Mouse (Mus musculus): ENCODE data around the gene Rpl7l1.
A peak's percentile ranks its signal among the peaks of the same experiment; 100 is the strongest.
"Not testable (repeated sequence)": the region's sequence is repeated elsewhere in the genome, so short reads cannot be mapped to it uniquely, and the experiment has no call there.

Rpl7l1 gene

DNA sequence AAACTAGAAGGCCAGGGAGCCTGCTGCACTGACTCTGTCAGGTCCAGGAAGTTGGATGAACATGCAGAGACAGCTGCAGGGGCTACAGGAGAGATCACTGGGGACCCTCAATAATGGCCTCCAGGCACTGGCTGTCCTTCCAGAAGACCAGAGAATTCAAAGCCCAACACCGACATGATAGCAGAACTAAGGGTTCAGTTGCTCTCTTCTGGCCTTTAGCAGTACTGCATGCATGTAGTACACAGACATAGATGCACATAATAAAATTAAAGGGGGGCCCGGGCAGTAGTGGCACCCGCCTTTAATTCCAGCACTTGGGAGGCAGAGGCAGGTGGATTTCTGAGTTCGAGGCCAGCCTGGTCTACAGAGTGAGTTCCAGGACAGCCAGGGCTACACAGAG lies 11.4 kb downstream of the Rpl7l1 start:
- Histone ChIP-seq H3K36me3 (ENCODE audit: control insufficient read depth, insufficient read depth, low read length, poor library complexity, severe bottlenecking) (no peaks in the 10 kb centered on the region; the same call in none of the 2 replicates), H3K27me3 (ENCODE audit: control insufficient read depth, insufficient read depth, low read length, poor library complexity, severe bottlenecking) (no peaks in the 10 kb centered on the region)
- DNase-seq (ENCODE audit: low read depth, low spot score) = peak; percentile 25

GRCm38 (mm10) chr17:46770546-46770945 lies 11.9 kb downstream of the Rpl7l1 start:
- Histone ChIP-seq H3K36me3 (ENCODE audit: control insufficient read depth, insufficient read depth, low read length, poor library complexity, severe bottlenecking) (no peaks in the 10 kb centered on the region; the same call in 1 of the 2 replicates), H3K27me3 (ENCODE audit: control insufficient read depth, insufficient read depth, low read length, poor library complexity, severe bottlenecking) (no peaks in the 10 kb centered on the region)
- no peak for DNase-seq (ENCODE audit: low read depth, low spot score)

DNA sequence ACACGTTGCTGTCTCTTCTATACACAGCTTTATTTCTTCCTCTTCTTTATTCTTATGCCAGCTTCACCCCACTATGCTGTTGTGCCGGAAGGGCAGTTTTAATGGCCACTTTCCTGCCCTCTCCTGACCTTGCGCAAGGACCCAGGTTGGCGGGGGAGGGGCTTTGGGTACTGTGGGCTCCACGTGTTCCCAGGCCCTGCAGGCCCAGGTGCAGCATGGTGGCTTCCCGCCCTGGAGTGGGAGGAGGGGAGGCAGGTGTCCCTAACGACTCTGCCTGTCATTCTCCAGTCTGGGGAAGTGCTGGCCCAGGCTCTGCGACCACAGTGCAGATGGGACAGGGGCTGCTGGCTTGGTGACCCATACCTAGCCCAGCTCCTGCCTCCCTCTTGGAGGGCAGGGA lies 14.6 kb downstream of the Rpl7l1 start:
- no peak for DNase-seq (ENCODE audit: low read depth, low spot score)
- Histone ChIP-seq H3K36me3 (ENCODE audit: control insufficient read depth, insufficient read depth, low read length, poor library complexity, severe bottlenecking) (no peaks in the 10 kb centered on the region), H3K27me3 (ENCODE audit: control insufficient read depth, insufficient read depth, low read length, poor library complexity, severe bottlenecking) (no peaks in the 10 kb centered on the region)

- not testable (repeated sequence) for H3K36me3 ChIP-seq (ENCODE audit: control insufficient read depth, insufficient read depth, low read length, poor library complexity, severe bottlenecking); DNase-seq (ENCODE audit: low read depth, low spot score); H3K27me3 ChIP-seq (ENCODE audit: control insufficient read depth, insufficient read depth, low read length, poor library complexity, severe bottlenecking)
These were observed 17.6 kb downstream of the Rpl7l1 start for GRCm38 (mm10) chr17:46764916-46765315.

GRCm38 (mm10) chr17:46763544-46763943 lies 18.9 kb downstream of the Rpl7l1 start, which contains the start of gene Ptcra:
Gene Ptcra (minus strand): TSS chr17:46763712.
- Histone ChIP-seq H3K27me3 (ENCODE audit: control insufficient read depth, insufficient read depth, low read length, poor library complexity, severe bottlenecking) (no peaks in the 10 kb centered on the region), H3K36me3 (ENCODE audit: control insufficient read depth, insufficient read depth, low read length, poor library complexity, severe bottlenecking) (no peaks in the 10 kb centered on the region)
- DNase-seq (ENCODE audit: low read depth, low spot score) = no peak

DNA sequence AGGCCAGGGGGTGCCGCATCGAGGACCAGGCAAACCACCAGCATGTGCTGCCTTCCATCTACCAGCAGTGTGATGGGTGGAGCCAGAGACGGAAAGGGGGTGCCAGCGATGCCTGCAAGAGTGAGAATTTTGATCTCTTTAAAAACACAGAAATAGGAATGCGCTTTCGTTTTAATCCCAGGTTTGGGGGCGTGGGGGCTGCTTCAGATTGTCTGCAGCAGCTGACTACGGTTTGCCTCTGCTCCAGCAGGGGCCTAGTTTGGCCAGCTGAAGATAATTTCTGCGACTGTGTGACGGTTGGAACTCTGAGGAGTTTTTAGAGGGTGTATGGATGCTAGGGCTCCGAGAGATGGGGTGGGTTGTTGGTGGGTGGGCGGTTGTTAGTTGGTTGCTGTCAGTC lies 23.7 kb downstream of the Rpl7l1 start:
- no peaks in the 10 kb centered on the region for H3K27me3 ChIP-seq (ENCODE audit: control insufficient read depth, insufficient read depth, low read length, poor library complexity, severe bottlenecking)
- DNase-seq (ENCODE audit: low read depth, low spot score) = no peak
- H3K36me3 ChIP-seq (ENCODE audit: control insufficient read depth, insufficient read depth, low read length, poor library complexity, severe bottlenecking) = no peaks in the 10 kb centered on the region

DNA sequence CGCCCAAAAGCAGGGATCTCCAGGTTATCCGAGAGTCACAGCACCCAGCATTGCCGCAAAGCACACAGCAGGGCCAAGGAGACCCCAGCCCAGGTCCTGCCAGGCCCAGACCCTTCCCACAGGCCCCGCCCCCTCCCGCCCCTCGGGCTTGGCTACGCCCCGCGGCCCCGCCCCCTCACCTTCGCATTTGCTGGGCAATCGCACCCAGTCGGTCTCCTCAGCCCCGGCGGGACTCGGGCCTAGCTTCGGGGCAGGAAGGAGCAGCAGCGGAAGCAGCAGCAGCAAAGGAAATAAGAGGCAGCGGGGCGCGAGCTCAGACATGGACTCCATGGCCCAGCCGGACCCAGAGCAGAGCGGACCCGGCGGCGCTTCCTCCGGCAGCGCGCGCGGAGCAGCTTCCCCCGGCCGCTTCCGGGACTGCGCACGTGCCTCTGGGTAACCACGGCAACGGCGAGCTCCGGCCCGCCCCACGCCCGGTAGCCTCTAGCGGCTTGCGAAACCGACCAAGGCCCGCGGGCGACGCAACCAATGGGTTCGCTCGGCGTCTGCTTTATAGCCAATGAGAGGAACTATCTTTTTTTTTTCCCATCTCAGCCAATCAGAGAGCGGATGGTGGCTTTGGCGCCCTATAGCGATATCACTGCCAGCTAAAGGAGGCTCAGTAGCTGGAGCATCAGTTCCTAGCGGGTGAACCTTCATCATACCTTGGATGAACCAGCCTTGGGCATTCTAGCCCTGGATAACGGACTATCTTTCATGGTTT lies 30.5 kb downstream of the Rpl7l1 start, which contains the start of gene Cnpy3:
TSS of gene Cnpy3 (minus strand) at position 421 of the 763 bp plus-strand sequence.
- Histone ChIP-seq H3K27me3 (ENCODE audit: control insufficient read depth, insufficient read depth, low read length, poor library complexity, severe bottlenecking) (no peaks in the 10 kb centered on the region), H3K36me3 (ENCODE audit: control insufficient read depth, insufficient read depth, low read length, poor library complexity, severe bottlenecking) (no peaks in the 10 kb centered on the region; the same call in none of the 2 replicates)
- DNase-seq (ENCODE audit: low read depth, low spot score) = peak; percentile 99

GRCm38 (mm10) chr17:46751056-46751793 lies 31.2 kb downstream of the Rpl7l1 start:
- no peaks in the 10 kb centered on the region for H3K27me3 ChIP-seq (ENCODE audit: control insufficient read depth, insufficient read depth, low read length, poor library complexity, severe bottlenecking)
- peak; percentile 96 for DNase-seq (ENCODE audit: low read depth, low spot score)
- peaks cover 2% of the 10 kb centered on the region for H3K36me3 ChIP-seq (ENCODE audit: control insufficient read depth, insufficient read depth, low read length, poor library complexity, severe bottlenecking)

DNA sequence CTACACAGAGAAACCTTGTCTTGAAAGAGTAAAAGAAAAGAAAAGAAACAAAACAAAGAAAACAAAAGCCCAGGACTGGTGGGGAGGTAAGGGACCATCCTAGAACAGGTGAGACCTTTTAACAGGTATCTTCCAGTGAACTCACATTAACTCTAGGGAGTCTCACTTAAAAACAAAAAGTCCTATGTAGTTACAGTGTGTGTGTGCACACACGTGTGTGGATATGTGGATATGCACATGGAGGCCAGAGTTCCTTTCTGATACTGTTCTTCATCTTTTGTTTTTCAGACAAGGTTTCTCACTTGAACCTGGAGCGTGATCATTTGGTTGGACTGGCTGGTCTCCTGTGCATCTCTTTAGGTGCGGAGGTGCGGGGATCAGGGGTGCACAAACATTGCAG lies 31.9 kb downstream of the Rpl7l1 start:
- DNase-seq (ENCODE audit: low read depth, low spot score) = no peak
- H3K36me3 ChIP-seq (ENCODE audit: control insufficient read depth, insufficient read depth, low read length, poor library complexity, severe bottlenecking) = peaks cover 7% of the 10 kb centered on the region
- H3K27me3 ChIP-seq (ENCODE audit: control insufficient read depth, insufficient read depth, low read length, poor library complexity, severe bottlenecking) = no peaks in the 10 kb centered on the region

DNA sequence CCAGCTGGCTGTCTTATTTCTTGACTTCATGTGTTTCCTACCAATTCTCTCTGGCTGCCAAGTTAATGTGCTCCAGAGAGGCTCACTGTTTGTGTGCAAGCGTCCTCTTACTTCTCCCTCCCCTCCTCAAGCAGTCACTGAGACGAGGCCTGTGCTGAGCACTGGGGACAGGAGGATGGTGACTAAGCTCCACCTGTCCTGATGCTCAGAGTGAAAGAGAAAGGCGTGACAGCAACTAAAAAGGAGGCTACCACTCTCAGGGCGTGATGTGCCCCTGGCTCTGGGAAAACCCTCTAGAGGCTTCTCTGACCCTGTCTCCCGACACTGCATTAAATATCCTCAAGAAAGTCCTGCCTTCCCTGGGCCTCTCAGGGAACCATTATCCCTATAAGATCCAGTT lies 33.2 kb downstream of the Rpl7l1 start:
- no peak for DNase-seq (ENCODE audit: low read depth, low spot score)
- peaks cover 15% of the 10 kb centered on the region for H3K36me3 ChIP-seq (ENCODE audit: control insufficient read depth, insufficient read depth, low read length, poor library complexity, severe bottlenecking)
- H3K27me3 ChIP-seq (ENCODE audit: control insufficient read depth, insufficient read depth, low read length, poor library complexity, severe bottlenecking) = no peaks in the 10 kb centered on the region

- no peak for DNase-seq (ENCODE audit: low read depth, low spot score)
- Histone ChIP-seq H3K27me3 (ENCODE audit: control insufficient read depth, insufficient read depth, low read length, poor library complexity, severe bottlenecking) (no peaks in the 10 kb centered on the region), H3K36me3 (ENCODE audit: control insufficient read depth, insufficient read depth, low read length, poor library complexity, severe bottlenecking) (peaks cover 21% of the 10 kb centered on the region)
These were observed 34.7 kb downstream of the Rpl7l1 start for GRCm38 (mm10) chr17:46747806-46748205.

- Histone ChIP-seq H3K36me3 (ENCODE audit: control insufficient read depth, insufficient read depth, low read length, poor library complexity, severe bottlenecking) (peaks cover 22% of the 10 kb centered on the region), H3K27me3 (ENCODE audit: control insufficient read depth, insufficient read depth, low read length, poor library complexity, severe bottlenecking) (no peaks in the 10 kb centered on the region)
- DNase-seq (ENCODE audit: low read depth, low spot score) = no peak
These were observed 35.2 kb downstream of the Rpl7l1 start for GRCm38 (mm10) chr17:46747234-46747633.

- no peaks in the 10 kb centered on the region for H3K27me3 ChIP-seq (ENCODE audit: control insufficient read depth, insufficient read depth, low read length, poor library complexity, severe bottlenecking)
- DNase-seq (ENCODE audit: low read depth, low spot score) = no peak
- peaks cover 26% of the 10 kb centered on the region for H3K36me3 ChIP-seq (ENCODE audit: control insufficient read depth, insufficient read depth, low read length, poor library complexity, severe bottlenecking)
These were observed 37.0 kb downstream of the Rpl7l1 start for GRCm38 (mm10) chr17:46745506-46745905.

DNA sequence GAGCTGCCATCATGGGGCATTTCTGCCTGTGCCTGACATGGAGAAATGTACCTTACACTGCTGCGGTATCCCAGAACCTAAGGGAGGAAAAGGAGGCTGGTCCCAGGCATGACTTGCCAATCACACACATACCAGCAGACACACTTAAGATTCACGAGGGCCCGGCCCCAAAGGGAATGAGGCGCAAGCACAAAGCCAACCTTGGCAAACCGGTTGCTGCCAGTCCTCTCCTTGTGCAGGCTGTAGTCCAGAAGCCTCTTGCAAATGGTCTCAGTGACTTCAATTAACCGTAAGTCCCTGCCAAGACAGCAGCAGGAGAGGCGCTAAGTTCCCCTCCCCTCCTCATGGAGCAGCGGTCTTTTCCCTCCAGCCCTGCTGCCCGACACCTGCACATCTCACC lies 39.5 kb downstream of the Rpl7l1 start:
- no peak for DNase-seq (ENCODE audit: low read depth, low spot score)
- Histone ChIP-seq H3K27me3 (ENCODE audit: control insufficient read depth, insufficient read depth, low read length, poor library complexity, severe bottlenecking) (no peaks in the 10 kb centered on the region), H3K36me3 (ENCODE audit: control insufficient read depth, insufficient read depth, low read length, poor library complexity, severe bottlenecking) (peaks cover 26% of the 10 kb centered on the region)

DNA sequence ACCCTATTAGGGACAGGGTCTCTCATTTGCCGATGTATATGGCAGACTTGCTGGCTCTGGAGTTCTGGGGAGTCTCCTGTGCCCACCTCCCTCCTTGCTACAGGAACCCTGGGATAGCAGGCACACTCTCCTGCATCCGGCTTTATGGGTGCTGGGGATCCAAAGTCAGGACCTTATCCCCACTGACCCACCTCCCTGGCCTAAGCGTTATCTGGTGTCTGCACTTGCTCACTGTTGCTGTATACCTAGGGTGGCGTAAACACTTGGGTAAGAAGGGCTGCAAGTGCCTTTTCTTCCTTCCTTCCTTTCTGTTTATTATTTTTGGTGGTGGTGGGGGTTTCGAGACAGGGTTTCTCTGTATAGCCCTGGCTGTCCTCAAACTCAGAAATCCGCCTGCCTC lies 41.2 kb downstream of the Rpl7l1 start:
- Histone ChIP-seq H3K27me3 (ENCODE audit: control insufficient read depth, insufficient read depth, low read length, poor library complexity, severe bottlenecking) (no peaks in the 10 kb centered on the region), H3K36me3 (ENCODE audit: control insufficient read depth, insufficient read depth, low read length, poor library complexity, severe bottlenecking) (peaks cover 27% of the 10 kb centered on the region)
- DNase-seq (ENCODE audit: low read depth, low spot score) = no peak
